Mouse (Mus musculus) spleen, adult 12 weeks (tissue): ENCODE data around the gene Slc35e3.

Experiments used
- DNase-seq: peaks from one replicate; pipeline ENCODE4 v3.0.0; 2022; ENCODE audit warnings: low spot score

The Slc35e3 gene

DNA sequence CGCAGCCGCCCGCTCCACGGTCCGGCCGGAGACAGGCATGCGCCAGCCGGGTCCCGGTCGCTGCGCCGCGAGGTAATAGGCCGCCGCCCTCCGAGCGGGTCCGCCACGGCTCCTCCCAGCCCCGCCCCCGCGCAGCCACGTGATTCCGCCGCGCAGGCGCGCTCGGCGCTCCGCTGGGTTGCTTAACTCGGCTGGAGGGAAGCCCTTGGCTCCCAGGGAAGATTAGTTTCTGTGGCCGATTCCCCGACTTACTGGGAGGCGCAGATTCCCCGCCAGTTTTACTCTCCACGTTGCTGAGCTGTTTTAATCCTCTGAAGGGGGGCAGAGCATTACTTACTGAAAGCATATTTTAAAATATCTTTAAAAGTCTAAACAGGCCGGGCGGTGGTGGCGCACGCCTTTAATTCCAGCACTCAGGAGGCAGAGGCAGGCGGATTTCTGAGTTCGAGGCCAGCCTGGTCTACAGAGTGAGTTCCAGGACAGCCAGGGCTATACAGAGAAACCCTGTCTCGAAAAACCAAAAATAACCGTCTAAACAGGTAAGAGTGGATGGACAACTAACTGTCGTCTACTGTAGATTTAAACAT, at the start of gene Slc35e3:
TSS of gene Slc35e3 (minus strand) at position 69 of the 587 bp plus-strand sequence.
- DNase-seq: peak; percentile 93

DNA sequence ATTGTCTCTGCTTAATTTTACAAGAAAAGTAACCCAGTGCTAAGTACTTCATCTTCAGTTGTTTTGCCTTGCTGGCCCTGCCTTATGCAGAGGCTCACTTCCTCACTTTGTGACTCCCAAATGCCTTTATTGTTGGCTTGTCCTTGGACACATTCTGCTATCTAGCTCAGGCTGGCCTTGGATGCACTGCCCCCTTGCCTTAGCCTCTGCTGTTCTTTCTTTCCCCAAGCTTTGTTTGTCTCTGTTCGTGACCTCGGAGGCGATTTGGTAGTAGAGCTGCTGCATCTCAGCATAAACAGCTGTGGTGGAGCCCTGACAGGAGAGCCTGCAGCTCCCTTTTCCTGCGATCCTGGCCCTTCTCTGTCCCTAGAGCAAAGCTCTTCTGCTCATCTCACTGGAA, 49.0 kb upstream of the Slc35e3 start:
- DNase-seq: no peak

DNA sequence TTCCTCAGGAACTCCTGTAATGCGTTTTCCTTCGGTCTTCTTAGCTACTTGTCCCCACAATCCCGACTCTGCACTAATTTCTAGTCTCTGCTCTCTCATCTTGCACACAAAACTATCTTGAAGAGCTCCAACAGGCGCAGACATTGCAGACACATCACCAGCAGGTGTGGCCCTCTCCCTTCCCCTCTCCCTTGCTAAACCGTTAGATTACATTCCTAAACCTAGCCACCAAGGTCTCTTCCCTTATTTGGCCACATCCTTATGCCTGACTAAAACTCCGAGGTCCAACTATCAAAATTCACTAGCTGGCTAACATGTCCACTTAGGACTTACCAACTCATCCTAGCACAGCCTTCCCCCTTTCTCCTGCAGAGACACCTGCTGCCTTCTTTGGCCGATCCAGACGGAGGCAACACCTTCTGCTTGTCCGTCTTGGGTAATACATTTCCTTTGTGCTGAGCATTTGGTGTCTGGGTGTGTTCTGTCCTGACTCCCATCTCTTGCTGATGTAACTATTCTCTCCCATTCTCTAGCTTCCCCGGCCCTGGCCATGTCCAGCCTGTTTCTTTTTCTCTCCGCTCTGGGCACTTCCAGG, 47.4 kb upstream of the Slc35e3 start:
- no peak for DNase-seq

DNA sequence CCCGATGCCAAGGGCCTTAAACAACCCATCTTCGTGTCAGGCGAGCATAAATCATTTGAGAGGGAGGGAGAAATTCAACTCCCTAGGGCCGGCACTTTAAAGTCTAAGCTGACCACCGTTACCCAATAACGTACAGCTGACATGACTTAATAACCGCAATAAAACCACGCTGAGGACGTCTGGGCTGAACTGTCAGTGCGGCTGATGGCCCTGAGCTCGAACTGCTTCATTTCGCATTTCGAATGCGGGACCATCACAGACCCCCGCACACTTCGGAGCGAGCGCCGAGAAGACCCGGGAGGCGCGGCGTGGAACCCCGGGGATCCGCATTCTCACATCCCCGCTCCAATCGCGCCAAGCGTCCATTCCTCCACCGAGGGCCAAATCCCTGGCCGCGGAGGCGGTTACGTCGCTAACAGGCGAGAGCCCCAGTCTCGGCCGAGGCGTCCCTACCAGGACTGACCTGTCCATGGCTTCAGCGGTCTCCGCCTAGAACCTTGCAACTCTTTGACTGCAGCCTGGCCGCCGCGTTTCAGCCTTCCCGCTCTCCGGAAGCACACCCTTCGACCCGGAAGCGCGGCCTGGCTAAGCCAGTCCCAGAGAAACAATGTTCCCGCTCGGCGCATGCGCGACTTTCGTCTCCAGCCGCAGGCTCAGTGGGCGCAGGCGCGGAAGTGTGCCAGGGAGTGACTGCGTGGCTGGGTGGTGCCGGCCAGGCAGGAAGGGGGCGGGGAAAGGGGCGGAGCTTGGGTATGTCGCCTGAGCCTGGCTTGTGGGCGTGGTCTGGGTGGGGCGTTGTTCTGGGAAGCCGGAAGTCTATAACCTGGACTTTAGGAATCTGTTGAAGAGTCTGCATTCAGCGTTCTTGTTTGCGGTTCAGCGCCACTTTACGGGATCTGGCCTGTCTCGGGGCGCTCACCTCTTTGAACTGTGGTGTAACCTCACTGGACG, 46.3 kb upstream of the Slc35e3 start, which contains the start of gene Nup107:
TSS of gene Nup107 (minus strand) at position 565 of the 951 bp plus-strand sequence.
- DNase-seq: peak; percentile 100

DNA sequence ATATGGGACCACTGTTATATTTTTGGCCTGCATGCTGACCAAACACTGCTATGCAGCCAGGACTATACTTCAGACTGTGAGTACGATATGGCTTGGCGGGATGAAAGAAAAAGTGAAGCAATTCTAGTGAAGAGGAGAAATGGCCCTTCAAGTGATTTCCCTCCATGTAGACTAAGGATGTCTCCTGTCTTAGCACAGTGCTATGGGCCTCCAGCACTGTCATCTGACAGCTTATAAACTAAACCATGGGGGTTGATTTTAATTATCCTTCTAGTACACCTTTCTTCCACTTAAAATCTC, 45.0 kb upstream of the Slc35e3 start:
- DNase-seq: no peak

DNA sequence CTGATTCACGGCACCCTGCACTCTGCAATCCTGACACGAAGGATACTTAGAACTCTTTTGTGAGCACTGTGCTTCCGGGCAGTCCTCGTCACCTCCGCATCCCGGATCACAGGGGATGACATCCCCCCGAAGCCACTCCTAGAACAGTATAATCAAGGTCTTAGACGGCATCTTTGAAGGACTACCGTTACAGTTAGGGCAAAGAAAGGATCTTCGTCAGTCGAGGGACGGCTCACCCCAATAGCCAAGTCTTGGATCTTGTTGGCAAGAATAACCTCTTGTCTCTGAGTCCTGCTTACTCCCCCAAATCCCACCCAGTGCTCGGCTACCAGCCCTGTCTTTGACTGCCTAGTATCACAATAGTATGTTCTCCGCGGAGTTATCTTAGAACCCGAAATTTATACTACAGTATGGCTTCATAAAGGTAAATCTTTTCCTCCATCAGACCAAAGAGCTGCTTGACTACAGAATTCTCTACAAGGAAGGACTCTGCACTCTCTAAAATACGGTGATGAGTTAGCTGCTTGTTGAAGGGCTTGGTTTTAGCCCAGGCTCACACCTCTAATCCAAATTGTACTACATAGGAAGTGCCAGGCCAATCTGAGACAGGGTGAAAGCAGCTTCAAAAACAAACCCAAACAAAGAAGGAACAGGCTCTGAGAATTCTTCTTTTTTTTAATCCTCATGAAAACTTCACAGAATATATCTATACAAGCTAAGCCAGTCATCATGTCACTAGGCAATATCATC, 44.4 kb upstream of the Slc35e3 start:
- DNase-seq: no peak

DNA sequence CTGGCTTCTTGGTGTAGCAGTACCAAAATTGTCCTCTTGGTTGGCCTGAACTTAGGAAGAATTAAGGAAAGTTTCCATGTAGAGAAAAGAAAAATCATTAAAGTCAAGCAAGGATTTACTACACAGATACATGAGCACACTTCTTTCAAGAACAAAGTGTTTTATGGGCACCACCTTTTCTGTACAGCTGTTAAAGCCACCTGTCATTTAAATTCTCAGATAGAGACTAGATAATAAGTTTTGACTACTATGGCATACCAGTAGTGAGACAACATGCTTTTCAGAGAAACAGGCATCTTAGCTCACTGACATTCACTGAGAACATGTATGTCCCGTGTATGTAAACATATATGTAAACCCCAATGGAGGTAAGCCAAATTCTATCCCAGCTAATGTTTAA, 43.8 kb upstream of the Slc35e3 start:
- no peak for DNase-seq

DNA sequence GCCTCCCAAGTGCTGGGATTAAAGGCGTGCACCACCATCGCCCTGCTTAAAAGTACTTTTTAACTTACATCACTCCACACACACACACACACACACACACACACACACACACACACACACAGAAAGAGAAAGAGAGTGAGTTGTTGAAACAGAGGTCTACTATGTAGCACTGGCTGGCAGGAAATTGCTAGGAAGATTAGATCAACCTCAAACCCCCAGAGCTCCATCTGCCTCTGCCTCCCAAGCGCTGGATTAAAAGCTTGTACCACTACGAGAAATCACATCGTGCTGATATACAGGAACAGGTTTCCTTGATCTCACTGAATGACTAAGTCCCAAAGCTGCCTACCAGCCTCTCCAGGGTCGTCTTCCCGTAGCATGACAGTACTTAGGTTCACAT, 38.5 kb upstream of the Slc35e3 start:
- DNase-seq: no peak

DNA sequence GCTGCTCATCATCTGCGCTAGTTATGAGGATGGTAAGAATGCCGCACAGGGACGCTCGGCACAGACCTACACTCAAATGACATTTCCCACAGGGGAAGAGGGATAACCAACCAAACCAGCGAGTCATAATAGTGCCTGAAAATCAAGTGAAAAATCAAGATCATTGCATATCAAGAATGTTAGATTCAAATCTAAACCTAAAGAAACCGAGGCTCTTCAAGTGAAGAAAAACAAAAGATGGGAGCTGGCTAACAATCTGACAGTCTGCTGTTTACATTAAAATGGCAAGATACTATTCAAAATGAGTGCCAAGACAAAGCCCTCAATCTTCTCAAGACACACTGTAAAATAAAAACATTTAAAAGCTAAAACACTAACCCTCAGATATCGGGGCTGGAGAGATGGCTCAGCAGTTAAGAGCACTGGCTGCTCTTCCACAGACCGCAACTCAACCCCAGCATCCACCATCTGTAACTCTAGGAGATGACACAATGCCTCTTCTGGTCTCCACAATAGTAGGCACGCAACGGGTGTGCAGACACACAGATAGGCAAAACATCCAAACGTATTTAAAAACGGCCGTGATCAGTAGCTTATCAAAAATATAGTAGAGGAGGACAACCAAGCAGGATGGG, 37.7 kb upstream of the Slc35e3 start:
- DNase-seq: no peak

DNA sequence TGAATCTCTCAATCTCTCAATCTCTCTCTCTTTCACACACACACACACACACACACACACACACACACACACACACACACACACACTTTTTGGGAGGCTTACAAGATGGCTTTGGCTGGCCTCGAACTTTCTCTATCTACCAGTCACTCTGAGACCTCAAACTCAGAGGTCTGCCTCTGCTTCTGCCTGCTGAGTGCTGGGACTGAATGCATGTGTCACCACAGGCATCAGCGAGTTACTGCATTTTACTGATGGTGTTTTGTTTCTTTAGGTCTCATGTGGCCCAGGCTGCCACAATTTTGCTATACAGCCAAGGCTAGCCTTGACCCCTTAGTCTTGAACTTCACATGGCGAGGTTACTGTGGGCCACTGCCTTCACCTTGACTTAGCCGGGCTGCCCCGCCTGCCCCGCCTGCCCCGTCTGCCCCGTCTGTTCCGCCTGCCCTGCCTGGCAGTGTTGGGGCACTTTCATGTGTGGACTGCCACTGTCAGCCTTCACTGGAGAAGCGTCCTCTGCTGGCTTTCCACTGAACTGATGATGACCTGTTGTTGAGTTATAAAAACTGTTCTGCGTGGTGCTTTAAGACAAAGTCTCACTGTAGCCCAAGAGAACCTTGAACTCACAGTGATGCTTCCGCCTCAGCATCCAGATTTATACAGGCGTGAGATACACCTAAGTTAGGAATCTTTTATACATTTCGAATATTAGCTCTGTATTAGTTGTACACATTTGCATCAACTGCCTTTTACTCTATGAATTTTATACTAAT, 36.5 kb upstream of the Slc35e3 start:
- no peak for DNase-seq

DNA sequence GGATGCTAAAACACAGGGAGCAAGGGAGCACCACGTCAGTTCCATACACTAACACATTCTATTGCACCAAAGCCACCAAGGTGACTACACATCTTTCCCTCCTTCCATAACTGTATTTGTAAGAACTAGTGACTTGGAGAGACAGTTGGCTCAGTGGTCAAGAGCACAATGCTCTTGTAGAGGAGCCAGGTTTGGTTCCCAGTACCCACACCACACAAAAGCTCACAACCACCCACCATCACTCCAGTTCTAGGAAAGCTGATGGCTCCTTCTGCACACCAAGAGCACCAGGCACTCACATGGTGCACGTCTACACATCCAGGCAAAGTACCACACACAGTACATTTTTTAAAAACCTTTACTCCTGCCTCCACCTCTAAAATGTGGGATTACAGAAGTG, 35.9 kb upstream of the Slc35e3 start:
- DNase-seq: no peak

DNA sequence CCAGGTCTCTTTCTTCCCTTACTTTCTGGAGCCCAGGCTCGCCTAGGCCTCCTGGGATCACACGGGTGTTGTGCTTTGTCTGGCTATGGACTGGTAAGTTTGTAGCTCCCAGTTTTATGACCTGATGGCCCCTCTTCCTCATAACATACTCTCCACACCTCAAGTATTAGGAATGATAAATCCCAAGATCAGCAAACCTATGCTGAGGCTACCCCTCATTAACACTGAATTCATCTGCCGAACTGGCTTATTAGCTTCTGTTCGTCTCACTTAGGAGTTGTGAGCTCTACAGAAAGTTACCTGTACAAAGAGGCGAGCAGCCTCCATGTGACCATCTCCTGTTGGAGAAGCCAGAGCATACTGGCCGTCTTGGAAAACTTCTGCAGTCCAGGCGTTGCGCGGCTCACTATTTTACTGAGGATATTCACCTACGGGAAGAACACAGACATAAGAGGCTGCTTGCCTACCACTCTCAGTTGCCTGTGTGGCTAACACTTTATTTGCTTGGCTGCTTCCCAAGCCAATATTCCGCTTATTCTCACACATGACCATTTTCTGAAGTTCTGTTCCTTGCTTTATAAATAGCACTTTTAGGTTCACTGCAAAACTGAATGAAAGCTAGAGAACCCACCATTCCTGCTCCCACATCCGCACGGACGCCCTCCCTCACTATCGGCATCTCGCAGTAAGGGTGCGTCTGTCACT, 35.0 kb upstream of the Slc35e3 start:
- DNase-seq: no peak

DNA sequence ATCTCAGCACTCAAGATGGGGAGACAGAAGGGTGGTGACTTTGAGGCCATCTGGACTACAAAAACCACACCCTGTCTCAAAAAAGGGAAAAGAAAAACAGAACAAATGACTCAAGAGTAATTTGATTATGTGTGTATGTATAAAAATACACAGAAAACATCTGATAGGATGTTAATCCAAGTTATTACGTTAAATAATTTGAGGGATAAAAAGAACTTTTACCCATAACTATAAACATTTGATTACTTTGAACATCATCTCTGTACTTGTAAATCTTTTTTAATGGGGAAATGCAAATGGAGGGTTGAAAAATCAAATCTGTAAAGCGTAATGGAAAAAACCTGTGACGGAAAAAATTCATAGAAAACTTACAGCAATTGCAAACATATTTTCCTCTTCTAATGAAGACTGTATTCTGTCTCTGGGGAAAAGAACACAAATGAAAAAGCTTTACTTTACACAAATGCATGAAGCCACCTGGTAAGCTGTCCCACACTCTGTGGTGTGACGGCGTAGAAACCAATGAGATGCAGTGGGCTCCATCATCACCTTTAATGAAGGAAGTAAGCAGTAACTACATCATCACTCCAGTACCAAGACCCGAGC, 34.2 kb upstream of the Slc35e3 start:
- no peak for DNase-seq

DNA sequence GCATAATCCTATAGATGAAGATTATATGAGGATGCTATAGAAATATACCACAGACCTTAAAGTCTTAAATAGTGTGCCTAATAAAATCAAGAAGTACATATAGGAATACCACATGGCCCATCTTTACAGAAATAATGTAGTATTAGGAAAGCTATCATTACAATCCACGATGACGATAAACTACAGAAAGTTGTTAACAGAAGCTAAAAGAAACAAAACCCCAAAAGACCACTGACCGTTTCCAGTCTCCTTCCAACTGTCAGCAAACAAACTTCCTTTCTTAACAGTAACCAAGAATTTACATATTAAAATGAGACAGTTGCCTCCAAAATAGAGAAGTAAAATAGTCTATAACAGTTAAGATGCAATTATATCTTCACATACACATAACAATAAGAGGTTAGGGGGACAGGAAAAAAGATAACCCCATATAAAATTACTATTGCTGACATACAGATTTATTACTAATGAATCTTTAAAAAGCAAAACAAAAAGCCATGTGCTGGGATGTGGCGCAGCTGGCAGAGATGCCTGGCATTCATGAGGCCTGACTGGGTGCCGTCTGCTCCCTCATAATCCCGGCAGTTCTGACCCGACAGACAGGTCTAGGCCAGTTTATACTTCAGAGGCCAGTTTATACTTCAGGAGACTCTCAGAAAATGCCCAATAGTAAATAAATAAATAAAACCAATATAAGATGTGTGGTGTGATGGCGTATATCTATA, 33.6 kb upstream of the Slc35e3 start:
- DNase-seq: no peak

DNA sequence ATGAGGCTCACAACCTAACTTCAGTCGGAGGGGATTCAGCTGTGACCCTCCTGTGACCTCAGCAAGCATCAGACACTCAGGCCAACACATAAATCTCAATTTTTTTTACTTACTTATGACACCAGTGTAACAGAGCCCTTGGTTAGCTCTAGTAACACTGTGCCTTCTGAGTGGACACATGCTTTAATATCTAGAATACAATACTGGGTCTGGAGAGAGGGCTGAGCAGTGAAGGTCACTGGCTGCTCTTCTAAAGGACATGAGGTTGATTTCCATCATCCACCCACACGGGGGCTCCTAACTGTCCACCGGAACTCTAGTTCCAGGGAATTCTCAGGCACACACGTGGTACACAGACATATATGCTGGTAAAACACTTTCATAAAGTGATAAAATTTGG, 32.8 kb upstream of the Slc35e3 start:
- DNase-seq: no peak

DNA sequence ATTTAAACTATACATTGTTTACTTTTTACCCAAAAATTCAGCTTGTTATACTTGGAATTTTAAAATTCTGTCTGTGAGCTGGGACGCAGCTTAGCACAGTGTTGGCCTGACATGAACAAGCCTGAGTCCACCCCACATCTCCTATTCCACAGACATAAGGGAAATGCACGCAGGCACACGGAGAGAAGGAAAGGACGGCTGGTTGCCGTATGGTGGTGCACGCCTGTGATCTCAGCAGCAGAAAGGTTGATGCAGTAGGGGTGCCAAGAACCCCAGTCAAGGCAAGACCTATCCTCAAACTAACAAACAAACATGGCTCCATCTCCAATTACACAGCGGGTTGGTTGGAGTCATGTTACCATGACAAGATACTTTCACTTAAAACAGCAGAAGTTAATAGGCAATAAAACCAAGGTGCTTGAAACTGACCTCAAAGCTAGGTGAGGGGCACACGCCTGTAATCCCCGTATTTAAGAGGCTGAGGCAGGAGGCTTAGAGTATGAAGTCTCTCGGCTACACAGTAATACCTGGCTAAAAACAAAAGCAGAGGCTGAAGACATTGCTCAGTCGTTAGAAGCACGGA, 32.3 kb upstream of the Slc35e3 start:
- DNase-seq: no peak

DNA sequence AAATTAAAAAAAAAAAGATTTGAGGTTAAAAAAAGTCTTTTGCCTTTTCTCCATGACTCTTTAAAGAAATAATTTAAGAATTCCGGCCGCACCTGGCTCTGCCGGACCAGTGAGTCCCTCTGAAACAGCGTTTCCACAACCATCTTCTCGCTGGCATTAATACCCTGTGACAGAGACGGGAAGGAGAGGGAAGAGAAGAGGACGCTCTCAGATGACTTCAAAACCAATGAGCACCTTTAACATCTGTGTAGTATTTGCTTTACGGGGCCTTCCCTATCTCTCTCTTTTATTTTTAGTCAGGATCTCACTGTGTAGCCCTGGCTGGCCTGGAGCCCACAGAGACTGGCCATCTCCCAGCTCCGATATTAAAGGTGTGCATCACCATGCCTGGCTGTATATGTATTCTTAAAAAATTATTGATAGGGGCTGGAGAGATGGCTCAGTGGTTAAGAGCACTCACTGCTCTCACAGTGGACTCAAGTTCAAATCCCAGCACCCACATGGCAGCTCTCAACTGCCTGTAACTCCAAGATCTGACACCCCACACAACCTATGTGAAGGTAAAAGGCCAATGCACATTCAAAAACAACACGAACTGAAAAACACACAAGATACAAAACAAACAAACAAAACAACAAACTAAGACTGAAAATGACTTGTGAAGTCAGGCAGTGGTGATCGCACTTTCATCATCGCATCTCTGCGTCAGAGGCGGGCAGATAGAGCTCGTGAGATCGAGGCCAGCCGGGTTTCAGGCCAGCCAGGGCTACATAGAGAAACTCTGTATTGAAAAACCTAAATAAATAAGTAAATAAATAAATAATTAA, 31.5 kb upstream of the Slc35e3 start:
- no peak for DNase-seq

DNA sequence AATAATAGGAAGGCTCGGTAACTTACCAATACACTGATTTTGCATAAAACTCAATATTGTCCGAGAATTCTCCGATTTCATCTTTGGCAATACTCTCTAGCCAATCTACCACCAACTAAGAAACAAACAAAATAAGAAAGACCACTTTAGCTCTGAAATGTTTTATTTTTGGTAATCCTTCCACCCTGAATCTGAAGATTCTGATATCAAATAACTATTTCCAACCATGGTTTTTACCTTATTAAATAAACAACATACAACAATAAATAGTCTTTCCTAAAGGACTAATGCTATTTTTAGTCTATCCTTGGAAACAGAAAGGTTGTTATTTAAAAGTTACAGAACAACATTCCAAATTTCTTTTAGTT, 30.9 kb upstream of the Slc35e3 start:
- no peak for DNase-seq
